Mouse (Mus musculus) left cerebral cortex, postnatal 14 days (tissue): ENCODE measurements around the gene Prss8. TPM values are rescaled to one million over a fixed set of nuclear protein-coding genes. Genes with fewer than 3 reads are reported as not detected.

ENCODE experiments used
- total RNA-seq, 2 experiments: library from RNA; stranded (reverse); gene quantifications; 2 replicates each; pipeline ENCODE4 v1.2.3; 2021

The Prss8 gene
- total RNA-seq, 2 experiments from 2014 or later, result 0.89 TPM; not detected in 1

Other genes starting within 250 kb of the Prss8 start
- 10 to 100 TPM; 37.8 to 45.7 TPM for gene Bcl7c, start 221.2 kb downstream of the Prss8 start, total RNA-seq
- gene Ctf1, start 217.4 kb downstream of the Prss8 start, total RNA-seq, result 1 to 10 TPM; 2.3 to 2.7 TPM
- not detected for gene Ctf2, start 197.9 kb downstream of the Prss8 start, total RNA-seq
- 10 to 100 TPM; 89.1 to 89.8 TPM for gene Fbxl19, start 185.6 kb downstream of the Prss8 start, total RNA-seq
- gene Orai3, start 160.3 kb downstream of the Prss8 start, total RNA-seq, result 10 to 100 TPM; 19.8 to 22.5 TPM
- gene Setd1a, start 153.4 kb downstream of the Prss8 start, total RNA-seq, result 10 to 100 TPM; 43.3 to 44.9 TPM
- 1 to 10 TPM; 1.7 TPM for gene Gm49388, start 144.5 kb downstream of the Prss8 start, total RNA-seq
- 1 to 10 TPM; 4.8 to 6.0 TPM for gene Hsd3b7, start 129.5 kb downstream of the Prss8 start, total RNA-seq
- 10 to 100 TPM; 50.3 to 55.3 TPM for gene Stx4a, start 105.8 kb downstream of the Prss8 start, total RNA-seq
- 100 to 1,000 TPM; 401 to 404 TPM for gene Stx1b, start 105.6 kb downstream of the Prss8 start, total RNA-seq
- gene Zfp646, start 53.9 kb downstream of the Prss8 start, total RNA-seq, result 10 to 100 TPM; 25.0 to 25.6 TPM
- 10 to 100 TPM; 22.0 to 22.6 TPM for gene Zfp668, start 53.3 kb downstream of the Prss8 start, total RNA-seq
- gene Prss53, start 39.1 kb downstream of the Prss8 start, total RNA-seq, result 1 to 10 TPM; 1.3 TPM
- gene Gm21974, start 34.6 kb downstream of the Prss8 start, total RNA-seq, result not detected
- gene Vkorc1, start 34.5 kb downstream of the Prss8 start, total RNA-seq, result 10 to 100 TPM; 21.9 to 25.5 TPM
- 10 to 100 TPM; 36.8 to 45.1 TPM for gene Bckdk, start 26.0 kb downstream of the Prss8 start, total RNA-seq
- gene Kat8, start 17.6 kb downstream of the Prss8 start, total RNA-seq, result 10 to 100 TPM; 26.0 to 30.0 TPM
- gene Prss36, start 16.6 kb upstream of the Prss8 start, total RNA-seq, result 10 to 100 TPM in 1 of 2 experiments, 1 to 10 TPM in 1; 9.8 to 10.3 TPM
- 100 to 1,000 TPM; 313 to 324 TPM for gene Fus, start 37.4 kb upstream of the Prss8 start, total RNA-seq
- gene Pycard, start 63.8 kb upstream of the Prss8 start, total RNA-seq, result 1 to 10 TPM; 2.2 to 3.7 TPM
- gene Trim72, start 73.8 kb upstream of the Prss8 start, total RNA-seq, result under 1 TPM; 0.64 to 0.97 TPM
- gene Itgam, start 132.5 kb upstream of the Prss8 start, total RNA-seq, result 10 to 100 TPM; 10.9 to 11.6 TPM
- under 1 TPM in 1 of 2 experiments, not detected in 1; 0.08 TPM for gene Gm49368, start 132.6 kb upstream of the Prss8 start, total RNA-seq
- gene Itgax, start 199.4 kb upstream of the Prss8 start, total RNA-seq, result under 1 TPM in 1 of 2 experiments, not detected in 1; 0.23 TPM
- not detected for gene Itgad, start 224.3 kb upstream of the Prss8 start, total RNA-seq